Mouse (Mus musculus) midbrain, postnatal 0 days (tissue): ENCODE measurements around the gene Mgp. TPM values are rescaled to one million over a fixed set of nuclear protein-coding genes. Genes with fewer than 3 reads are reported as not detected.

Source experiments
- ATAC-seq: fragments of 200-750 bp; cut with Nextera tagmentation; 2 replicates; pipeline ENCODE4 v1.8.0; 2017; ENCODE audit warnings: moderate number of reproducible peaks, mild to moderate bottlenecking, moderate TSS enrichment, moderate library complexity; ENCODE audit not compliant: low FRiP score
- DNase-seq: peaks from one replicate; pipeline ENCODE4 v3.0.0-alpha.2; 2015; ENCODE audit warnings: low spot score
- H3K27ac ChIP-seq: fragments of 300-500 bp; sonication (generic); 2 replicates; pipeline ENCODE4 v1.5.1; 2014; ENCODE audit warnings: low read depth, mild to moderate bottlenecking, low read length, mixed read lengths
- H3K27me3 ChIP-seq: fragments of 300-500 bp; sonication (generic); 2 replicates; pipeline ENCODE4 v1.6.1; 2014; ENCODE audit warnings: low read length, control low read depth, mixed read lengths; ENCODE audit not compliant: insufficient read depth
- H3K36me3 ChIP-seq: fragments of 300-500 bp; sonication (generic); 2 replicates; pipeline ENCODE4 v1.6.1; 2014; ENCODE audit warnings: low read length, control low read depth, mixed read lengths; ENCODE audit not compliant: insufficient read depth
- H3K4me1 ChIP-seq: fragments of 300-500 bp; sonication (generic); 2 replicates; pipeline ENCODE4 v1.6.1; 2014; ENCODE audit warnings: mild to moderate bottlenecking, control low read depth, antibody characterized with exemption, low read length, mixed read lengths; ENCODE audit not compliant: insufficient read depth
- H3K4me2 ChIP-seq: fragments of 300-500 bp; sonication (generic); 2 replicates; pipeline ENCODE4 v1.6.1; 2014; ENCODE audit warnings: low read depth, mild to moderate bottlenecking, low read length, mixed read lengths; ENCODE audit not compliant: poor library complexity, severe bottlenecking
- H3K4me3 ChIP-seq: fragments of 300-500 bp; sonication (generic); 2 replicates; pipeline ENCODE4 v1.5.1; 2014; ENCODE audit warnings: low read depth, mild to moderate bottlenecking, low read length, moderate library complexity
- H3K9ac ChIP-seq: fragments of 300-500 bp; sonication (generic); replicated peaks from 2 replicates; pipeline ENCODE4 v1.6.1; 2014; ENCODE audit warnings: mild to moderate bottlenecking, low read length, moderate library complexity, mixed read lengths; ENCODE audit not compliant: poor library complexity, severe bottlenecking
- H3K9me3 ChIP-seq: fragments of 300-500 bp; sonication (generic); 2 replicates; pipeline ENCODE4 v1.6.1; 2016; ENCODE audit warnings: low read length, control low read depth
- CTCF ChIP-seq: IDR thresholded peaks from 2 replicates; pipeline ENCODE4 v1.5.1; 2016; ENCODE audit warnings: antibody characterized with exemption, mild to moderate bottlenecking
- WGBS: fragments of 180-500 bp; shearing (Covaris S2); extraction: QIAGEN DNeasy Blood & Tissue Kit; methylation state at CpG from one replicate; pipeline ENCODE4 v1.1.7; 2014; 5-methylcytosine and 5-hydroxymethylcytosine counted together
- polyA plus RNA-seq: library from polyadenylated mRNA; unstranded; fragments of >200 nt; fragmentation: Nextera tagmentation; extraction: Ambion mirVana; gene quantifications from 2 replicates; pipeline ENCODE4 v1.2.1, GENCODE M21; 2015
- total RNA-seq: library from RNA; depleted of rRNA; stranded (reverse); fragments of >200 nt; gene quantifications from 2 replicates; pipeline ENCODE4 v1.2.3, GENCODE M21; 2014

Mgp gene
- total and polyA plus RNA-seq, 2 experiments from 2014 or later: 25.6 to 72.6 TPM

GRCm38 (mm10) chr6:136861020-136861419 is 14.6 kb downstream of the Mgp start:
- H3K36me3 ChIP-seq: no peaks in the 10 kb centered on the region
- no peaks in the 10 kb centered on the region for H3K27me3 ChIP-seq
- WGBS: 47% methylated on average over 9 of the region's 9 CpGs
- peak; percentile 90 for DNase-seq
- no peaks in the 10 kb centered on the region for H3K9me3 ChIP-seq
- peak; percentile 59; the same call in 1 of the 2 replicates for ATAC-seq
- no peak overlapping the region for H3K4me3 ChIP-seq
- H3K4me1 ChIP-seq: no peaks in the 10 kb centered on the region
- no peak overlapping the region for H3K27ac ChIP-seq
- no peak overlapping the region for H3K4me2 ChIP-seq
- peak; percentile 96 for TF ChIP-seq CTCF
- H3K9ac ChIP-seq: no peak overlapping the region

GRCm38 (mm10) chr6:136858420-136858819 is 17.2 kb downstream of the Mgp start:
- DNase-seq (no peak), ATAC-seq (no peak)
- no peak overlapping the region for H3K27ac ChIP-seq
- H3K9me3 ChIP-seq: no peaks in the 10 kb centered on the region
- no peak overlapping the region for H3K9ac ChIP-seq
- TF ChIP-seq CTCF: no peak
- H3K36me3 ChIP-seq: no peaks in the 10 kb centered on the region
- no peaks in the 10 kb centered on the region for H3K27me3 ChIP-seq
- H3K4me2 ChIP-seq: no peak overlapping the region
- 80% methylated on average over 8 of the region's 8 CpGs for WGBS
- H3K4me3 ChIP-seq: no peak overlapping the region
- no peaks in the 10 kb centered on the region for H3K4me1 ChIP-seq

GRCm38 (mm10) chr6:136857873-136858260 is 17.8 kb downstream of the Mgp start:
- no peak for TF ChIP-seq CTCF
- Histone ChIP-seq H3K27me3 (no peaks in the 10 kb centered on the region), H3K4me3 (no peak overlapping the region), H3K36me3 (no peaks in the 10 kb centered on the region), H3K27ac (no peak overlapping the region), H3K9me3 (no peaks in the 10 kb centered on the region), H3K4me1 (no peaks in the 10 kb centered on the region), H3K4me2 (no peak overlapping the region), H3K9ac (no peak overlapping the region)
- ATAC-seq (no peak), DNase-seq (no peak)
- WGBS: 60% methylated on average over 11 of the region's 11 CpGs

- Histone ChIP-seq H3K4me1 (no peaks in the 10 kb centered on the region; the same call in 1 of the 2 replicates), H3K27ac (no peak within 1 kb of the TSS), H3K9me3 (no peaks in the 10 kb centered on the region), H3K9ac (no peak within 1 kb of the TSS; the same call in 1 of the 2 replicates), H3K27me3 (no peaks in the 10 kb centered on the region), H3K4me3 (no peak within 1 kb of the TSS), H3K4me2 (no peak within 1 kb of the TSS; the same call in 1 of the 2 replicates), H3K36me3 (no peaks in the 10 kb centered on the region)
- DNase-seq (no peak), ATAC-seq (no peak)
- 70% methylated on average over 18 of the region's 18 CpGs for WGBS
- TF ChIP-seq CTCF: no peak
Measured at GRCm38 (mm10) chr6:136857186-136857872, 18.3 kb downstream of the Mgp start, which contains the start of gene Art4. TSS of gene Art4 (minus strand) at chr6:136857733.

GRCm38 (mm10) chr6:136856071-136856636 is 19.5 kb downstream of the Mgp start:
- no peak for TF ChIP-seq CTCF
- Histone ChIP-seq H3K27me3 (no peaks in the 10 kb centered on the region), H3K27ac (no peak overlapping the region), H3K4me1 (no peaks in the 10 kb centered on the region; the same call in 1 of the 2 replicates), H3K4me2 (no peak overlapping the region), H3K9ac (no peak overlapping the region), H3K36me3 (no peaks in the 10 kb centered on the region), H3K9me3 (no peaks in the 10 kb centered on the region), H3K4me3 (no peak overlapping the region)
- no peak for DNase-seq
- ATAC-seq: no peak
- 78% methylated on average over 14 of the region's 14 CpGs for WGBS

- TF ChIP-seq CTCF: no peak
- Histone ChIP-seq H3K9me3 (no peaks in the 10 kb centered on the region), H3K4me2 (no peak overlapping the region), H3K4me1 (no peaks in the 10 kb centered on the region; the same call in 1 of the 2 replicates), H3K9ac (no peak overlapping the region), H3K36me3 (no peaks in the 10 kb centered on the region), H3K4me3 (no peak overlapping the region), H3K27ac (no peak overlapping the region), H3K27me3 (no peaks in the 10 kb centered on the region)
- ATAC-seq (no peak), DNase-seq (no peak)
- WGBS: 100% methylated on average over 2 of the region's 2 CpGs
Measured at GRCm38 (mm10) chr6:136855183-136855582, 20.4 kb downstream of the Mgp start.
